Mouse (Mus musculus) adrenal gland, adult 18-20 months (tissue): ENCODE data around the gene Ankrd13d. TPM values are rescaled to one million over a fixed set of nuclear protein-coding genes. Genes with fewer than 3 reads are reported as not detected.
"Not testable (repeated sequence)": the region's sequence is repeated elsewhere in the genome, so short reads cannot be mapped to it uniquely, and the experiment has no call there.

Source experiments
- DNase-seq, 2 experiments: peaks; one replicate each; pipeline ENCODE4 v3.0.0; 2021 to 2022; ENCODE audit warnings: low spot score in 2 of 2
- total RNA-seq, 2 experiments: library from RNA; stranded (reverse); gene quantifications; 1 replicate in 1 of 2; 2 replicates in 1 of 2; pipeline ENCODE4 v1.2.3; 2021

Gene Ankrd13d
- total RNA-seq, 2 experiments from 2014 or later: 3.2 to 5.0 TPM

DNA sequence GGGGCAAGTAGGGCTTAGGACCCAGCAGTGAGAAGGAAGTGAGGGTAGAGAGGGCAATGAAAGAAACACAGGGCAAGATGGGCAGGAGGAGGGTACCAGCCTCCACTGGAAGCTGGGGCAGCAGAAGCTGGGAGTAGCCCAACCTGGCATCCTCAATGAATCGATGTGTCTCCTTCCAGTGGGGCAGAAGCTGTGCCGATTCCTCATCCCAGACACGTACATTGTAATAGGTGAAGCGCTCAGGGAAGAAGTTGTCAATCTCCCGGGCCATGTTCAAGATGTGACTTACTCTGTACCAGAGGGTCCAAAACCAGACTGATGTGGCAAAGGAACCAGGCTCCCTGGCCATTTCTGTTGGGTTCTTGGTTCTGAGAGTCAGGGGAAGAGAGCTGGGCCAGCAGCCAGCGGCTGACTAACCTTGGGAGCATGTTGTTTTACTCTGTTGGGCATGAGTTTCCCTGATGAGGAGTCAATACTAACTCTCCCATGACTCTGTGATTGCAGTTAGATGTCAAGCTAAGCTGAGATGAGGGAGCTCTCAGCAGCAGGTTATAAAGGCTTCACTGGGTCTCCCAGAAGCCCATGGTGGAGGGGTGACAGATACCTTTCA lies 18.7 kb downstream of the Ankrd13d start:
- DNase-seq: no peak

DNA sequence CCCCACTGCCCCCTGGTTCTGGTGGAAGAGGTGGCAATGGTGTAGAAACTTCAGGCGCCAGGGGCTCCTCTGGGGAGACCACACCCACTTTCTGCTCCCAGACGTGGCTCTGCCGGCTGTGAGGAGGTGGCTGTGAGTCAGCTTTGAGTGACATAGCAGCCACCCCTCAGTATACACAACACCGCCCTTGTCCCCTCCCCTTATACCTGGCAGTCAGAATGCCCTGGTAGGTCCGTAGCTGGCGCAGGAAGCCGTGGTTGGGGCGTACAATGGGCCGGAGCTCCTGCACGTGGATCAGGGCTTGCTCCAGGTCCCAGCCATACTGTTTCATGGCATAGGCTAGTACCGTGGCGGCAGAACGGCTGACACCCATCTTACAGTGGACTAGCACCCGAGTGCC lies 19.2 kb downstream of the Ankrd13d start:
- DNase-seq: no peak

DNA sequence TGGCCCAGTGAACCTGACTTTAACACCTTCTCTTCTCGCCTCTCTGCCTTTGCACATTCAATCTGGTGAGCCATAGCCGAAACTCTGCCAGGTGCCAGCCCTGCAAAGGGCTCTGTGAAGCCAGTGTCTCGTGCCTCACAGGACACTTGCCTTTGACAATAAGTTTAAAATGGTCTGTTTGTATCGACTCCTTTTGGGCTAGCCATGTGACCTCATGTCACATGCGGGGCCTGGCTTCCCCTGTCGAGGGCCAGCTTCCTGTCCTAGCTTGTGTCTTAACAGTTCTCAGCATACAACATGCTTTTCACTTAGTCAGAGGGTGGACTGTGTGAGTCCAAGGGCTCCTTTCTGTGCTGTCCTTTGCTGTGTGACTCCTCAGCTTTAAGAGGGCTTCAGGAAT lies 20.2 kb downstream of the Ankrd13d start:
- DNase-seq: no peak

GRCm38 (mm10) chr19:4261038-4261698 lies 21.8 kb downstream of the Ankrd13d start:
- DNase-seq: no peak

- no peak for DNase-seq
Observed at GRCm38 (mm10) chr19:4257897-4258252, 25.1 kb downstream of the Ankrd13d start.

GRCm38 (mm10) chr19:4257216-4257896 lies 25.6 kb downstream of the Ankrd13d start:
- DNase-seq: peak; percentile 87 to 92

GRCm38 (mm10) chr19:4255583-4256162 lies 27.3 kb downstream of the Ankrd13d start:
- DNase-seq: no peak

GRCm38 (mm10) chr19:4254230-4254629 lies 28.7 kb downstream of the Ankrd13d start:
- no peak for DNase-seq

DNA sequence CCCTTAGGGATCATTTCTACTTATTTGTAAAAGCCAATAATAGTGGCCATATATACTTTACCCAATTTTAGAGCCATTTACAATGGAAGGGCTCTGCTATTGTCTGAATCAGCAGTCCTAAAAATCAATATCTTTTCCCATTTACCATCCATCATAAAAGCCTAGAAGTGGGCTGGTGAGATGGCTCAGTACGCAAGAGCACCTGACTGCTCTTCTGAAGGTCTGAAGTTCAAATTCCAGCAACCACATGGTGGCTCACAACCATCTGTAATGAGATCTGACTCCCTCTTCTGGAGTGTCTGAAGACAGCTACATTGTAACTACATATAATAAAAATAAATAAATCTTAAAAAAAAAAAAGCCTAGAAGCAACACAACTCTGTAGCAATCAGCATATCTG lies 34.3 kb downstream of the Ankrd13d start:
- DNase-seq: not testable (repeated sequence)

GRCm38 (mm10) chr19:4247010-4247409 lies 35.9 kb downstream of the Ankrd13d start:
- no peak for DNase-seq

DNA sequence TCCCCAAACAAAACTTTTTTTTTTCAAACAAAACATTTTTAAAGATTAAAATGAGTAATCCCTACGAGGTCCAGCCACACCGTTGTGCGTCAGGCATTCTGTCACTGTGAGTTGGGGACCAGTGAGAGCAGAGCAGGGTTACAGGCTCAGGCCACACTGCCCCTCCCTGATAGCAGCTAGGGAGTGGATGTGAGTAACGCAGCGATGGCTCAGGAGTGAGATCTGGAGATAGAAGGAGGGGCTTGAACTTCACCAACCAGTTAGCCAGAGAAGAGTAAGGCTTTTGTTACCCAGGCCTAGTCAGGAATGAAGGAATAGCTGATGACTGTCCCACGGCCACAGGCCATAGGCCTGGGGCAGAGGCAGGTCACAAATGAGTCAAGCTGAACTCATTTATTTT lies 38.2 kb downstream of the Ankrd13d start:
- no peak for DNase-seq

DNA sequence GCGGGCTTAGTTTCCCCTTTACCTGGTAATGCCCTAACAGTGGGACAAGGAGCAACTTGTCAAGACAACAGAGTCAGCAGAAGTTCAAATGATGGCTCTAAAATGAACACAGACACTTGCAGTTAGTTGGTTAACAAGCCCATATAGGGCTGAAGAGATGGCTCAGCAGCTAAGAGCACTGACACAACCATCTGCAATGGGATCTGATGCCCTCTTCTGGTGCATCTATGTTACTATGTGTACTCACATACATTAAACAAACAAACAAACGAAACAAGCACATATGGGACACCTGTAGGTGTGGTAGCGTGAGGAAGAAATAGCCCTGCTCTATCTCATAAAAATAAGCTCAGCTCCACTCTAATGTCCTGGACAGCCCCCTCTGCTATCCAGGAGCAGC lies 40.5 kb downstream of the Ankrd13d start:
- no peak for DNase-seq

GRCm38 (mm10) chr19:4240247-4240668 lies 42.7 kb downstream of the Ankrd13d start:
- no peak for DNase-seq

GRCm38 (mm10) chr19:4234548-4234947 lies 48.4 kb downstream of the Ankrd13d start:
- no peak for DNase-seq

GRCm38 (mm10) chr19:4232651-4233050 lies 50.3 kb downstream of the Ankrd13d start:
- DNase-seq: no peak

GRCm38 (mm10) chr19:4232186-4232572 lies 50.8 kb downstream of the Ankrd13d start:
- no peak for DNase-seq

DNA sequence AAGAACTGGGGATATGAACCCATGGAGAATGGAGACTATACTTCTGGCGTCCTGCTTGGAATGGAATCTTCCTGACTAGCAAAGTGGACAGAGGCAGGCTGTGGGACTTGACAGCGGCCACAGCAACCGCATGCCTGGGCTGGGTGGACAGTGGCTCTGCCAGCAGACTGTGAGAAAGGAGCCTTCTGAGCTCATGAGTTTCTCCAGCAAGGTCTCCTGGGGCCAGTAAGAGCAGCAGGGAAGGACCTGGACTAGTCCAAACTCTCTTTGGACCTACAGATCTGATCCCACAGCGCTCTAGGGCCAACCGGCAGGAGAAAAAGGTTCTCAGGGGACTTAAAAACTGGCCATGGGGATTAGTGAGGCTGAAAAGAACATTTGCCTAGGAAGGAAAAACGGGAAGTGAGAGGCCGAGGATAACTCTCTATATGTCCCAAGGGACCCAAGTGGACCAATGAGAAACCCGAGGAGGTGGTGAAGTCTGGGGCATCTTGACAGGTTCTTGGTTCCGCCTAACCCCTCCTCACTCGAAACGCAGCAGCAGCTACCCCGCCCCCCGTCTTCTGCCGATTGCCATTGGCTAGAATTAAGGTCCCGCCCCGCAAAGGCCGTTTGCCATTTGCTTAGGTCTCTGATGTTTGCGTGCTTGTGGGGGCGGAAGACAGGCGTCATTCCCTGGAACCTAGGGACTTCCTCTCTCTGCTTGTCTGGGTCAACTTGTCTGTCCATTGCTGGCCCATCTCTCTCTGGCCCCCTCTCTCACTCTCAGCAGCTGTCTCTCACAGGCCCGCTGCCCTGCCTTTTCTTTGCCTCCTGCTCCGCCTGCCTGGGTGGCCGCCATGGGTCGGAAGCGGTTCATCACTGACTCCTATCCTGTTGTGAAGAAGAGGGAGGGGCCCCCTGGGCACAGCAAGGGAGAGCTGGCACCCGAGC lies 51.4 kb downstream of the Ankrd13d start, which contains the start of gene Pold4:
TSS of gene Pold4 (plus strand) at position 647 of the 933 bp plus-strand sequence.
- DNase-seq: peak; percentile 90 to 93

- peak in 1 of 2 experiments; percentile 45 for DNase-seq
Observed at GRCm38 (mm10) chr19:4230415-4230814, 52.5 kb downstream of the Ankrd13d start.

- no peak for DNase-seq
Observed at GRCm38 (mm10) chr19:4229451-4230076, 53.4 kb downstream of the Ankrd13d start.

GRCm38 (mm10) chr19:4228891-4229290 lies 54.0 kb downstream of the Ankrd13d start:
- DNase-seq: no peak
